Mouse (Mus musculus): ENCODE results near the gene Gstm1. TPM values are rescaled to one million over a fixed set of nuclear protein-coding genes. Genes with fewer than 3 reads are reported as not detected.
"Not testable (repeated sequence)": the region's sequence is repeated elsewhere in the genome, so short reads cannot be mapped to it uniquely, and the experiment has no call there.

The Gstm1 gene
- polyA plus RNA-seq, 1 experiment from 2014 or later = 33.8 TPM

DNA sequence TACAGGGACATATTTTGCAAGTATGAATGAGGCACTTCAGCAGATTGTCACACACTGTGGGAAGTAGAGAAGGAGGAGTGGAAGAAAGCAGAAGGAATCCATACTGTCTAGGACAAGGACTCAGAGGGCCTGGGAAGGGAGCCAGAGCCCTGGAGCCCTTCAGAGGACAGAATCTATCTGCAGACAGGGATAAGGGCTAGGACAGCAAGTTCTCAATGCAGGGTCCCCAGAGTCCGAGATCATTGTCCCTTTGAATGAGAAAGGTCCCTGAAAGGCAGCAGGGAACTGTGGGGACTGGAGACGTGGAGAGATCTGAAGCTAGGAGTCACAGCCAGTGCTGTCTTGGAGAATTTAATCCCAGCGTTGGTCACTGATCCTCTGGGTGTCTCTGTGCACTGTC is 1.5 kb upstream of the Gstm1 start:
- not testable (repeated sequence) for H3K4me2 ChIP-seq; DNase-seq (ENCODE audit: low spot score, missing footprints); ATAC-seq (ENCODE audit: low FRiP score); H3K27me3 ChIP-seq (ENCODE audit: control insufficient read depth, insufficient read depth, low read length); H3K9ac ChIP-seq (ENCODE audit: low read length); H3K4me3 ChIP-seq (ENCODE audit: low read depth, low read length); H3K4me1 ChIP-seq (ENCODE audit: control insufficient read depth, insufficient read depth, low read length); H3K27ac ChIP-seq (ENCODE audit: low read depth, low read length); H3K9me3 ChIP-seq (ENCODE audit: control insufficient read depth, low read length); H3K36me3 ChIP-seq (ENCODE audit: control insufficient read depth, insufficient read depth, low read length)
- 66% methylated on average over 3 of the region's 3 CpGs for WGBS

DNA sequence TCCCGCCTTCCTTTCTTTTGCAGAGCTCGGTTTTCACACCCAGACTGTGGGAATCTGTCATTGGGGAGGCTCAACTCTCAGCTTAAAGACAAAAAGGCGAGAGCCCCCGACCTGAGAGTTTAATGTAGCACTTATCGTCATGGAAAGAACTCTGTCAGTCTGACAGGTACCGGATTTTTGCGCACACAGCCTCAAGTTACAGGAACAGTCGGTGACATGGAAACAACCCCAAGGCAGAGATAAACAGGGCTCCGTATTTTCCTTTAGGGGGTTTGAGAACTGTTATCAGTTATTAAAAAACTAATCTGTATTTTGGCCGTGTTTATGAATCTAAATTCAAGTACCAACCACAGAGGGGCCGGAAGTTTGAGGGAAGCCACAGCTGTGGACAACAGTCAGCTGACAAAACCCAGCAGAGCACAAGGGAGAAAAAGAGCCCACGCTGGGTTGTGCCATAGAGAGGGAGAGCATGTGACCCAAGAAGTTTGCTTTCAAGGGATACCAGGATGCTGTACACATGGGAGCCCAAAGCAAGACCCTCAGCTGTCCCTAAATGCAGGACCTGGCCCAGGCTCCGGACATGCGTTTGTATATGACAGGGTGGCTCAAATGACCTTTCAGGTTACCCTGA is 532 bp upstream of the Gstm1 start:
- Histone ChIP-seq H3K9ac (ENCODE audit: low read length) (peak overlapping the region; percentile 55), H3K27me3 (ENCODE audit: control insufficient read depth, insufficient read depth, low read length) (no peaks in the 10 kb centered on the region), H3K4me2 (peak overlapping the region; percentile 80), H3K4me3 (ENCODE audit: low read depth, low read length) (peak overlapping the region; percentile 43; the same call in 1 of the 2 replicates), H3K4me1 (ENCODE audit: control insufficient read depth, insufficient read depth, low read length) (peaks cover 3% of the 10 kb centered on the region; the same call in 1 of the 2 replicates), H3K27ac (ENCODE audit: low read depth, low read length) (no peak overlapping the region), H3K9me3 (ENCODE audit: control insufficient read depth, low read length) (no peaks in the 10 kb centered on the region), H3K36me3 (ENCODE audit: control insufficient read depth, insufficient read depth, low read length) (no peaks in the 10 kb centered on the region)
- ATAC-seq (ENCODE audit: low FRiP score) = no peak
- DNase-seq (ENCODE audit: low spot score, missing footprints) = no peak
- WGBS = 34% methylated on average over 14 of the region's 14 CpGs

DNA sequence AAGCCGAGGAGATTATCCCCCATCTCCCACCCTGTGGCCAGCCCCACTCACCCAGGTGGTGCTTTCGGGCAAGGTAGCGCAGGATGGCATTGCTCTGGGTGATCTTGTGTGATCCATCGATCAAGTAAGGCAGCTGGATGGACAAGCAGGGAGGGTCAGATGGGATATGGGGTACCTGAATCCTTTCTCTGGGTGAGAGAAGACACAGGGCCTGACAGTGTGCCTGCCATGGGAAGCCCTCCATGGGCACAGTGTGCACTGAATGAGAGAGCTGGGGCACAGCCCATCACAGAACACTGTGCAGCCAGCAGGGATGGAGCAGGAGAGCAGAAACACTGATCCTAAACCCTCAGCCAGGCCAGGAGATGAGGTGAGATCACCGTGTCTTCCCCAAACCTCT is 1.3 kb downstream of the Gstm1 start:
- H3K9me3 ChIP-seq (ENCODE audit: control insufficient read depth, low read length); H3K9ac ChIP-seq (ENCODE audit: low read length); DNase-seq (ENCODE audit: low spot score, missing footprints); H3K4me3 ChIP-seq (ENCODE audit: low read depth, low read length); ATAC-seq (ENCODE audit: low FRiP score); H3K27me3 ChIP-seq (ENCODE audit: control insufficient read depth, insufficient read depth, low read length); H3K4me2 ChIP-seq; H3K27ac ChIP-seq (ENCODE audit: low read depth, low read length); H3K36me3 ChIP-seq (ENCODE audit: control insufficient read depth, insufficient read depth, low read length); H3K4me1 ChIP-seq (ENCODE audit: control insufficient read depth, insufficient read depth, low read length): not testable (repeated sequence)
- 85% methylated on average over 5 of the region's 5 CpGs for WGBS

DNA sequence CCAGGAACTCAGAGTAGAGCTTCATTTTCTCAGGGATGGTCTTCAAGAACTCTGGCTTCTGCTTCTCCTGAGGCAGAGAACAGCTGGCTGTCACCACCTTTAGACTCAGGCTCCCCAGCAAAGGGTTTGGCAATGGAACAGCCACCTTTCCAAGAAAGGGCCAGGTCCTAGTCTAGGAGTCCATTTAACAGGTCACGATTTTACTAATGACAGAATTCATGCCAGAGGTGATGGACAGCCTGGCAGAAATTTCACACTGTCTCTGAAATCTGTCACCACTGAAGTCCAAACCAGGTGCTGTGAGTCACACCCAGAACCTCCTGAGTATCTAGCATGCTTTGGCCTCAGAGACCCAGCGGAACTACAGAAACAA is 2.8 kb downstream of the Gstm1 start:
- 91% methylated on average over 2 of the region's 2 CpGs for WGBS
- H3K36me3 ChIP-seq (ENCODE audit: control insufficient read depth, insufficient read depth, low read length) = no peaks in the 10 kb centered on the region
- H3K9me3 ChIP-seq (ENCODE audit: control insufficient read depth, low read length) = no peaks in the 10 kb centered on the region
- ATAC-seq (ENCODE audit: low FRiP score) (no peak), DNase-seq (ENCODE audit: low spot score, missing footprints) (no peak)
- H3K4me1 ChIP-seq (ENCODE audit: control insufficient read depth, insufficient read depth, low read length) = peaks cover 5% of the 10 kb centered on the region
- no peak overlapping the region for H3K4me3 ChIP-seq (ENCODE audit: low read depth, low read length)
- no peak overlapping the region for H3K27ac ChIP-seq (ENCODE audit: low read depth, low read length)
- no peaks in the 10 kb centered on the region for H3K27me3 ChIP-seq (ENCODE audit: control insufficient read depth, insufficient read depth, low read length)
- no peak overlapping the region for H3K4me2 ChIP-seq
- H3K9ac ChIP-seq (ENCODE audit: low read length) = no peak overlapping the region

DNA sequence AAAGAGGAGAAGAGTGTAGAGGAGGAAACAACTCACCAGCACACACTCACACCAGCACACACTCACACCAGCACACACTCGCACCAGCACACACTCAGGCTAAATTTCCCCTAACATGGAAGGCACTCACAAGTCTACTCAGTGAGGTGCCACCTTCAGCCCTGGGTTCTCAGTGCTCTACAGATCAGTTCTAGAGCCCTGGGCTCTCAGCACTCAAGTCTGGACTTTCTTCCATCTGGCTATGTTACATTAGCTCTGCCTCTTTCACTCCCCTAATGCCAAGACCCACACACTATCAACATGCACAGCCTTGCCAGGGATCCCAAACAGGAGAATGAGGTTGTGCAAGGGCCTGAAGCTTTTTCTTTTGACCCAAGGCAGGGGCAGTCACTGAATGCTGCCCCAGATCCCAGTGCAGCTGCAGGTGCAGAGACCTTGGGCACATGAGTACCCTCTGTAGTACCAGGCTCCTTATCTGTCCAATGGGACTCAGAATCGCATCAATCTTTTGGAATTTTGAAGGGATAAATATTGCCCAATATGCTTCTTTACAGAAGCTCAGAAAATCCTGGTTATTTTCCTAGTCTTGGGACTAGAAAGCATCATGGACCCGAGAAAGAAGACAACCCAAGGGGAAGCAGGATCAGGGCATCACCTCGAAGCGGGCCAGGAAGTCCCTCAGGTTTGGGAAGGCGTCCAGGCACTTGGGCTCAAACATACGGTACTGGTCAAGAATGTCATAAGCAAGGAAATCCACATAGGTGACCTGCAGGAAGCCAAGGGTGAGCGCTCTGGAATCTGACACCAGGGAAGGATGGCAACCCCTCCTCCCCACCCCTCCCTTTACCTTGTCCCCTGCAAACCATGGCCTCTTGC is 3.4 kb downstream of the Gstm1 start:
- DNase-seq (ENCODE audit: low spot score, missing footprints) (no peak), ATAC-seq (ENCODE audit: low FRiP score) (no peak)
- no peak overlapping the region for H3K27ac ChIP-seq (ENCODE audit: low read depth, low read length)
- no peaks in the 10 kb centered on the region for H3K27me3 ChIP-seq (ENCODE audit: control insufficient read depth, insufficient read depth, low read length)
- no peaks in the 10 kb centered on the region for H3K36me3 ChIP-seq (ENCODE audit: control insufficient read depth, insufficient read depth, low read length)
- no peak overlapping the region for H3K4me2 ChIP-seq
- 87% methylated on average over 8 of the region's 8 CpGs for WGBS
- H3K9me3 ChIP-seq (ENCODE audit: control insufficient read depth, low read length) = no peaks in the 10 kb centered on the region
- H3K4me1 ChIP-seq (ENCODE audit: control insufficient read depth, insufficient read depth, low read length) = peaks cover 5% of the 10 kb centered on the region
- no peak overlapping the region for H3K9ac ChIP-seq (ENCODE audit: low read length)
- no peak overlapping the region for H3K4me3 ChIP-seq (ENCODE audit: low read depth, low read length)

DNA sequence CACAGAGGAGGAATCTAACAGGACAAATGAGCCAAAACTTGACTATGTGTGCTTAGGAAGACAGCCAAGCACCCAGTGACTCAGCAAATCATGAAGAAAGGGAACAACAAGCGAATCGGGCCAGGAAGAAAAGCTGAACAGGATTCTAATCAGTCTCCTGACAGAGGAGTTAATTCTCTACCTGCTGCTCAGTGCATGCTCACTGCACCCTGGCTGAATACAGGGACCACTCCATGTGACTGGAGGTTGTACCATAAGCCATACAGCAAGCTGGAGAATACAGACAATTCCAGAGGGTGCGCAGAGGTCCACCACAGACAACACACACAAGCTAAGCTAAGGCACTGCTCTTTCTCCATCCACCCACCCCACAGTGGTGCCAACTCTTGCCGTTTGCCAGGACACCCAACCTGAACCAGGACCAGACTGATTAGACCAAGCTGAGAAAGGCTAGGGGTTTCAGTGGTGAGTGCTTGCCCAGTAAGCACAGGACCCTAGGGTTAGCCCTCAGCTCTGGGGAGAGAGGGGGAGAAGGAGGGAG is 4.4 kb downstream of the Gstm1 start:
- 84% methylated on average over 4 of the region's 4 CpGs for WGBS
- H3K9ac ChIP-seq (ENCODE audit: low read length) = no peak overlapping the region
- DNase-seq (ENCODE audit: low spot score, missing footprints) (no peak), ATAC-seq (ENCODE audit: low FRiP score) (no peak)
- H3K36me3 ChIP-seq (ENCODE audit: control insufficient read depth, insufficient read depth, low read length) = no peaks in the 10 kb centered on the region
- peaks cover 5% of the 10 kb centered on the region for H3K4me1 ChIP-seq (ENCODE audit: control insufficient read depth, insufficient read depth, low read length)
- H3K27me3 ChIP-seq (ENCODE audit: control insufficient read depth, insufficient read depth, low read length) = no peaks in the 10 kb centered on the region
- H3K4me3 ChIP-seq (ENCODE audit: low read depth, low read length) = no peak overlapping the region
- H3K9me3 ChIP-seq (ENCODE audit: control insufficient read depth, low read length) = no peaks in the 10 kb centered on the region
- H3K27ac ChIP-seq (ENCODE audit: low read depth, low read length) = no peak overlapping the region
- H3K4me2 ChIP-seq = no peak overlapping the region

DNA sequence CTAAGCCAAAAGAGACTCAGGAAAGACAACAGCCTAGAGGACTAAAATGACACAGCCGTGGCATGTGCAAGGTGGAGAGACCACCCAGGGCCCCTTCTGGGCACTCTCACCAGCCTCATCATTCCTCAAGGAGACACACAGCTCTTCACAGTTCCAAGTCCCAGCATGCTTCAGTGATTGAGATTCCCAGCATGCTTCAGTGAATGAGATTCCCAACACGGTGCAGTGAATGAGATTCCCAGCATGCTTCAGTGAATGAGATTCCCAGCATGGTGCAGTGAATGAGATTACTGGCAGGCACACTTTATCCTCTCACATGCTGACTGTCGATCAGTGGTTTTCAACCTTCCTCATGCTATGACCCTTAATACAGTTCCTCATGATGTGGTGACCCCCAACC is 6.2 kb downstream of the Gstm1 start:
- Histone ChIP-seq H3K4me2 (no peak overlapping the region), H3K27me3 (ENCODE audit: control insufficient read depth, insufficient read depth, low read length) (no peaks in the 10 kb centered on the region), H3K4me1 (ENCODE audit: control insufficient read depth, insufficient read depth, low read length) (peaks cover 2% of the 10 kb centered on the region; the same call in 1 of the 2 replicates), H3K36me3 (ENCODE audit: control insufficient read depth, insufficient read depth, low read length) (no peaks in the 10 kb centered on the region), H3K27ac (ENCODE audit: low read depth, low read length) (no peak overlapping the region), H3K9ac (ENCODE audit: low read length) (no peak overlapping the region), H3K9me3 (ENCODE audit: control insufficient read depth, low read length) (no peaks in the 10 kb centered on the region), H3K4me3 (ENCODE audit: low read depth, low read length) (no peak overlapping the region)
- DNase-seq (ENCODE audit: low spot score, missing footprints) (no peak), ATAC-seq (ENCODE audit: low FRiP score) (peak; percentile 67)
- 42% methylated on average over 3 of the region's 3 CpGs for WGBS

DNA sequence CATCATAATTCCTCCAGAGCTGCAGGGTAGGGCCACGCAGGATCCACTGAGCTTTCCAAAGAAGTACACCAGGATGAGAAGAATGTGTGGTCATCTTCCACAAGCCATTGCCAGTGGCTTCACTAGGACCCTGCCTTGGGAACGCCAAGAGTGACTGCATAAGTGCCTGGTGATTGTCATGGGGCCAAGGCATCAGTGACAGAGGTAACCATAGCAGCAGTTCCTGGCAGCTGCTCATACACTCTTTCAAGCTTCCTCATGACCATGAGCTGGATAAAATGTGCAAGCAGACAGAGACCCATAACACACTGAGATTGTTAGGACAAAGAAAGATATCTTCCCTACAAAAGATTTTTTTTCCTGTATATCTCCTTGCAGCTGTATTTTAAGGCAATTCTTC is 7.5 kb downstream of the Gstm1 start:
- 79% methylated on average over 2 of the region's 2 CpGs for WGBS
- H3K9me3 ChIP-seq (ENCODE audit: control insufficient read depth, low read length) = no peaks in the 10 kb centered on the region
- ATAC-seq (ENCODE audit: low FRiP score) = no peak
- peaks cover 2% of the 10 kb centered on the region; the same call in 1 of the 2 replicates for H3K4me1 ChIP-seq (ENCODE audit: control insufficient read depth, insufficient read depth, low read length)
- no peak overlapping the region for H3K27ac ChIP-seq (ENCODE audit: low read depth, low read length)
- no peak overlapping the region for H3K9ac ChIP-seq (ENCODE audit: low read length)
- H3K4me3 ChIP-seq (ENCODE audit: low read depth, low read length) = no peak overlapping the region
- H3K27me3 ChIP-seq (ENCODE audit: control insufficient read depth, insufficient read depth, low read length) = no peaks in the 10 kb centered on the region
- no peak overlapping the region for H3K4me2 ChIP-seq
- no peak for DNase-seq (ENCODE audit: low spot score, missing footprints)
- no peaks in the 10 kb centered on the region for H3K36me3 ChIP-seq (ENCODE audit: control insufficient read depth, insufficient read depth, low read length)

DNA sequence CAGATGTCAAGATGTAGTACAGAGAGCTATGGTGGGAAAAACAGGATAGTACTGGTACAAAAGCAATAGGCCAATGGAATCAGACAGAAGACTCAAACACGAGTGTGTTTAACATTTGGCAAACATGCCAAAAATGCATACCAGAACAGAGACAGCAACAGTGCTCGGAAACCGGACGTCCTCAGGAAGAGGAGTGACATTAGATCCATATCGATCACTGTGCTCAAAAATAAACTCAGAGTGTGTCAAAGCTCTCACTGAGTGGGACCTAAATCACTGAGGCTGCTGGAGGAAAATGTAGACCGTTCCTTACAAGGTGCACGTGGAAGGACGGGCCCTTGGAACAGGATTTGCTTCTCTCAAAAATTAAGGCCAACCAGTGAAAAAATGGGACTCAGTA is 15.8 kb downstream of the Gstm1 start:
- H3K27ac ChIP-seq (ENCODE audit: low read depth, low read length) = no peak overlapping the region
- H3K36me3 ChIP-seq (ENCODE audit: control insufficient read depth, insufficient read depth, low read length) = no peaks in the 10 kb centered on the region
- H3K4me1 ChIP-seq (ENCODE audit: control insufficient read depth, insufficient read depth, low read length) = no peaks in the 10 kb centered on the region
- 90% methylated on average over 8 of the region's 8 CpGs for WGBS
- no peaks in the 10 kb centered on the region for H3K27me3 ChIP-seq (ENCODE audit: control insufficient read depth, insufficient read depth, low read length)
- no peaks in the 10 kb centered on the region for H3K9me3 ChIP-seq (ENCODE audit: control insufficient read depth, low read length)
- H3K4me3 ChIP-seq (ENCODE audit: low read depth, low read length) = no peak overlapping the region
- DNase-seq (ENCODE audit: low spot score, missing footprints) = no peak
- no peak overlapping the region for H3K9ac ChIP-seq (ENCODE audit: low read length)
- no peak for ATAC-seq (ENCODE audit: low FRiP score)
- H3K4me2 ChIP-seq = no peak overlapping the region

Measured in midbrain, embryonic 11.5 days (tissue).